Mouse (Mus musculus) neural tube, embryonic 15.5 days (tissue): Measurements from ENCODE around the gene Snx30. TPM values are rescaled to one million over a fixed set of nuclear protein-coding genes. Genes with fewer than 3 reads are reported as not detected.

Source experiments
- ATAC-seq: fragments of 200-750 bp; cut with Nextera tagmentation; 2 replicates; pipeline ENCODE4 v1.8.0; 2017; ENCODE audit warnings: mild to moderate bottlenecking, moderate TSS enrichment, moderate library complexity; ENCODE audit not compliant: low FRiP score
- H3K27ac ChIP-seq: fragments of 300-500 bp; sonication (generic); replicated peaks from 2 replicates; pipeline ENCODE4 v1.5.1; 2015; ENCODE audit warnings: mild to moderate bottlenecking, inconsistent platforms
- H3K27me3 ChIP-seq: fragments of 300-500 bp; sonication (generic); replicated peaks from 2 replicates; pipeline ENCODE4 v1.6.1; 2015; ENCODE audit warnings: inconsistent platforms
- H3K36me3 ChIP-seq: fragments of 300-500 bp; sonication (generic); 2 replicates; pipeline ENCODE4 v1.6.1; 2015; ENCODE audit warnings: inconsistent platforms
- H3K4me1 ChIP-seq: fragments of 300-500 bp; sonication (generic); 2 replicates; pipeline ENCODE4 v1.6.1; 2015; ENCODE audit warnings: inconsistent platforms
- H3K4me2 ChIP-seq: fragments of 300-500 bp; sonication (generic); 2 replicates; pipeline ENCODE4 v1.6.1; 2015; ENCODE audit warnings: inconsistent platforms, mild to moderate bottlenecking, moderate library complexity
- H3K4me3 ChIP-seq: fragments of 300-500 bp; sonication (generic); replicated peaks from 2 replicates; pipeline ENCODE4 v1.5.1; 2015; ENCODE audit warnings: mild to moderate bottlenecking, inconsistent platforms
- H3K9ac ChIP-seq: fragments of 300-500 bp; sonication (generic); replicated peaks from 2 replicates; pipeline ENCODE4 v1.6.1; 2015; ENCODE audit warnings: mild to moderate bottlenecking, inconsistent platforms
- H3K9me3 ChIP-seq: fragments of 300-500 bp; sonication (generic); replicated peaks from 2 replicates; pipeline ENCODE4 v1.6.1; 2016; ENCODE audit warnings: inconsistent platforms
- WGBS: fragments of 180-500 bp; shearing (Covaris S2); methylation state at CpG from one replicate; pipeline ENCODE4 v1.1.7; 2015; ENCODE audit warnings: mixed read lengths; 5-methylcytosine and 5-hydroxymethylcytosine counted together
- polyA plus RNA-seq: library from polyadenylated mRNA; unstranded; fragments of >200 nt; fragmentation: Nextera tagmentation; extraction: Ambion mirVana; gene quantifications from 2 replicates; pipeline ENCODE4 v1.2.1, GENCODE M21; 2015

The Snx30 gene
- polyA plus RNA-seq, 1 experiment from 2014 or later = 17.8 TPM

- no peak for ATAC-seq
- Histone ChIP-seq H3K9me3 (no peaks in the 10 kb centered on the region), H3K4me3 (no peak overlapping the region), H3K4me2 (no peak overlapping the region), H3K9ac (no peak overlapping the region), H3K4me1 (no peaks in the 10 kb centered on the region), H3K27ac (no peak overlapping the region), H3K36me3 (no peaks in the 10 kb centered on the region), H3K27me3 (no peaks in the 10 kb centered on the region)
- WGBS = 81% methylated on average over 9 of the region's 9 CpGs
Observed at GRCm38 (mm10) chr4:59925082-59925481, 119.4 kb downstream of the Snx30 start.

- Histone ChIP-seq H3K27me3 (no peaks in the 10 kb centered on the region), H3K9me3 (no peaks in the 10 kb centered on the region), H3K27ac (no peak overlapping the region), H3K4me1 (no peaks in the 10 kb centered on the region), H3K36me3 (no peaks in the 10 kb centered on the region), H3K4me3 (no peak overlapping the region), H3K4me2 (no peak overlapping the region), H3K9ac (no peak overlapping the region)
- peak; percentile 29 for ATAC-seq
- WGBS = 62% methylated on average over 3 of the region's 3 CpGs
Observed at GRCm38 (mm10) chr4:59927666-59928065, 122.0 kb downstream of the Snx30 start.

GRCm38 (mm10) chr4:59928347-59928746 is 122.7 kb downstream of the Snx30 start:
- WGBS = 30% methylated on average over 6 of the region's 6 CpGs
- H3K4me1 ChIP-seq = no peaks in the 10 kb centered on the region
- ATAC-seq = peak; percentile 51; the same call in 1 of the 2 replicates
- H3K9ac ChIP-seq = no peak overlapping the region
- no peaks in the 10 kb centered on the region for H3K27me3 ChIP-seq
- no peak overlapping the region for H3K27ac ChIP-seq
- H3K4me3 ChIP-seq = no peak overlapping the region
- no peaks in the 10 kb centered on the region for H3K36me3 ChIP-seq
- H3K4me2 ChIP-seq = no peak overlapping the region
- no peaks in the 10 kb centered on the region for H3K9me3 ChIP-seq

GRCm38 (mm10) chr4:59932505-59933281 is 127.1 kb downstream of the Snx30 start:
- Histone ChIP-seq H3K36me3 (no peaks in the 10 kb centered on the region), H3K9ac (no peak overlapping the region), H3K27me3 (no peaks in the 10 kb centered on the region), H3K4me2 (no peak overlapping the region), H3K4me1 (no peaks in the 10 kb centered on the region), H3K4me3 (no peak overlapping the region), H3K27ac (no peak overlapping the region), H3K9me3 (no peaks in the 10 kb centered on the region)
- peak; percentile 94 for ATAC-seq
- 71% methylated on average over 6 of the region's 6 CpGs for WGBS

GRCm38 (mm10) chr4:59937543-59937942 is 131.9 kb downstream of the Snx30 start:
- 72% methylated on average over 2 of the region's 2 CpGs for WGBS
- Histone ChIP-seq H3K27me3 (no peaks in the 10 kb centered on the region), H3K4me3 (no peak overlapping the region)

More at GRCm38 (mm10) chr4:59937543-59937942, 131.9 kb downstream of the Snx30 start:
- H3K36me3 ChIP-seq = no peaks in the 10 kb centered on the region
- H3K4me1 ChIP-seq = no peaks in the 10 kb centered on the region
- ATAC-seq = no peak
- H3K27ac ChIP-seq = no peak overlapping the region
- no peak overlapping the region for H3K9ac ChIP-seq
- no peaks in the 10 kb centered on the region for H3K9me3 ChIP-seq
- no peak overlapping the region for H3K4me2 ChIP-seq

Other genes starting within 250 kb of the Snx30 start
- gene Hsdl2, start 224.3 kb upstream of the Snx30 start, polyA plus RNA-seq = 40.0 and 43.0 TPM in 2 replicates
- gene E130308A19Rik, start 179.6 kb upstream of the Snx30 start, polyA plus RNA-seq = 45.7 and 45.8 TPM in 2 replicates
- gene Inip, start 4.3 kb upstream of the Snx30 start, polyA plus RNA-seq = 48.9 and 53.3 TPM in 2 replicates
- gene Slc46a2, start 109.2 kb downstream of the Snx30 start, polyA plus RNA-seq = 0.09 and 21.1 TPM in 2 replicates
- not detected in 2 replicates for gene Mup4, start 154.9 kb downstream of the Snx30 start, polyA plus RNA-seq
- gene Mup6, start 158.5 kb downstream of the Snx30 start, polyA plus RNA-seq = not detected in 2 replicates